Mouse (Mus musculus): ENCODE measurements around the gene Evi2b. TPM values are rescaled to one million over a fixed set of nuclear protein-coding genes. Genes with fewer than 3 reads are reported as not detected.

Evi2b gene
- polyA plus RNA-seq, 1 experiment from 2014 or later = 1.6 TPM

DNA sequence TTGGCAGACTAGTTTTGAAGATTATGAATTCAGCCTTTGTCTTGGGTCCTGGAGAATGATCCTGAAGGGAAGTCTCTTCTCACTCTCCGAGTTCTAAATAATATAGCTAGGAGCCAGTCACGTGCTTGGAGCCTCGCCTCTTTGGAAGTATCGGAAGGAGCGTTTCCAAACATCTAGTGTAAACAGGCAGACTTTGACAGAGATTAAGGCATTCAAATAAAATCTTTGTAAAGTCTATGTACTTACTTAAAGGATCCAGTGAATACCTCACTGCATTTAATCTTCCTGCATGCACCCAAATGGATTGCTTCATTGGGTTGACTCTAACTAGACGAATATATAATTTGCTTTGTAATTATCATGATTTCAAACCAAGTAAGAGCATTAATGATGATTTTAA, 40.2 kb downstream of the Evi2b start:
- ATAC-seq (ENCODE audit: insufficient number of reproducible peaks, low FRiP score, low TSS enrichment, low read depth) = no peak
- Histone ChIP-seq H3K27ac (no peak overlapping the region), H3K4me3 (no peak overlapping the region), H3K36me3 (peaks cover 19% of the 10 kb centered on the region), H3K9me3 (no peaks in the 10 kb centered on the region), H3K9ac (no peak overlapping the region), H3K4me2 (no peak overlapping the region), H3K27me3 (no peaks in the 10 kb centered on the region), H3K4me1 (no peaks in the 10 kb centered on the region)
- 93% methylated on average over 6 of the region's 6 CpGs for WGBS

GRCm38 (mm10) chr11:79468097-79468496, 55.5 kb downstream of the Evi2b start:
- Histone ChIP-seq H3K27me3 (no peaks in the 10 kb centered on the region), H3K4me1 (no peaks in the 10 kb centered on the region), H3K9ac (no peak overlapping the region), H3K27ac (no peak overlapping the region), H3K9me3 (no peaks in the 10 kb centered on the region), H3K4me3 (no peak overlapping the region), H3K36me3 (peaks cover 33% of the 10 kb centered on the region), H3K4me2 (no peak overlapping the region)
- no peak for ATAC-seq (ENCODE audit: insufficient number of reproducible peaks, low FRiP score, low TSS enrichment, low read depth)
- WGBS = 45% methylated on average over 1 of the region's 1 CpGs

Other genes with a start within 250 kb of the Evi2b start
- gene Gm9964, start 226.9 kb downstream of the Evi2b start, polyA plus RNA-seq (2015; fragmentation: Nextera tagmentation; extraction: Ambion mirVana) = not detected in 2 replicates
- 4.2 and 5.2 TPM in 2 replicates for gene Nf1, start 184.1 kb downstream of the Evi2b start, polyA plus RNA-seq (2015; fragmentation: Nextera tagmentation; extraction: Ambion mirVana)
- 0.17 and 0.20 TPM in 2 replicates for gene Omg, start 19.7 kb downstream of the Evi2b start, polyA plus RNA-seq (2015; fragmentation: Nextera tagmentation; extraction: Ambion mirVana)
- gene Evi2, start 6.8 kb upstream of the Evi2b start, polyA plus RNA-seq (2015; fragmentation: Nextera tagmentation; extraction: Ambion mirVana) = 0.53 and 0.64 TPM in 2 replicates
- 6.4 and 7.1 TPM in 2 replicates for gene Evi2a, start 6.8 kb upstream of the Evi2b start, polyA plus RNA-seq (2015; fragmentation: Nextera tagmentation; extraction: Ambion mirVana)
- 5.0 and 5.5 TPM in 2 replicates for gene Rab11fip4, start 67.5 kb upstream of the Evi2b start, polyA plus RNA-seq (2015; fragmentation: Nextera tagmentation; extraction: Ambion mirVana)

All from limb, embryonic 15.5 days (tissue).